Mouse (Mus musculus) hindbrain, embryonic 14.5 days (tissue): ENCODE data around the gene Gm20683. TPM values are rescaled to one million over a fixed set of nuclear protein-coding genes. Genes with fewer than 3 reads are reported as not detected.

ENCODE experiments used
- ATAC-seq: fragments of 200-750 bp; cut with Nextera tagmentation; 2 replicates; pipeline ENCODE4 v1.8.0; 2017; ENCODE audit warnings: moderate number of reproducible peaks, mild to moderate bottlenecking, moderate TSS enrichment, moderate library complexity; ENCODE audit not compliant: low FRiP score
- DNase-seq: peaks from one replicate; pipeline ENCODE4 v3.0.0-alpha.2; 2015; ENCODE audit warnings: low spot score
- H3K27ac ChIP-seq: fragments of 300-500 bp; sonication (generic); 2 replicates; pipeline ENCODE4 v1.5.1; 2014; ENCODE audit warnings: mild to moderate bottlenecking, moderate library complexity
- H3K27me3 ChIP-seq: fragments of 300-500 bp; sonication (generic); 2 replicates; pipeline ENCODE4 v1.6.1; 2014; ENCODE audit warnings: mild to moderate bottlenecking, low read length, mixed read lengths; ENCODE audit not compliant: control insufficient read depth, insufficient read depth
- H3K36me3 ChIP-seq: fragments of 300-500 bp; sonication (generic); replicated peaks from 2 replicates; pipeline ENCODE4 v1.6.1; 2014; ENCODE audit not compliant: control insufficient read depth, insufficient read depth
- H3K4me1 ChIP-seq: fragments of 300-500 bp; sonication (generic); replicated peaks from 2 replicates; pipeline ENCODE4 v1.6.1; 2014; ENCODE audit warnings: antibody characterized with exemption, low read length, mixed read lengths; ENCODE audit not compliant: control insufficient read depth, insufficient read depth
- H3K4me2 ChIP-seq: fragments of 300-500 bp; sonication (generic); replicated peaks from 2 replicates; pipeline ENCODE4 v1.6.1; 2014; ENCODE audit warnings: mild to moderate bottlenecking, moderate library complexity
- H3K4me3 ChIP-seq: fragments of 300-500 bp; sonication (generic); replicated peaks from 2 replicates; pipeline ENCODE4 v1.5.1; 2014; ENCODE audit warnings: mild to moderate bottlenecking, low read length
- H3K9ac ChIP-seq: fragments of 300-500 bp; sonication (generic); 2 replicates; pipeline ENCODE4 v1.6.1; 2014
- H3K9me3 ChIP-seq: fragments of 300-500 bp; sonication (generic); 2 replicates; pipeline ENCODE4 v1.6.1; 2016; ENCODE audit warnings: low read length; ENCODE audit not compliant: control insufficient read depth
- WGBS: fragments of 180-500 bp; shearing (Covaris S2); extraction: QIAGEN DNeasy Blood & Tissue Kit; methylation state at CpG from one replicate; pipeline ENCODE4 v1.1.7; 2014; 5-methylcytosine and 5-hydroxymethylcytosine counted together
- polyA plus RNA-seq: library from polyadenylated mRNA; unstranded; fragments of >200 nt; fragmentation: Nextera tagmentation; extraction: Ambion mirVana; gene quantifications from 2 replicates; pipeline ENCODE4 v1.2.1, GENCODE M21; 2014

Gm20683 gene
- polyA plus RNA-seq, 1 experiment from 2014 or later = 8.7 TPM

GRCm38 (mm10) chr17:25827546-25828222 lies 13.9 kb downstream of the Gm20683 start:
- 91% methylated on average over 22 of the region's 22 CpGs for WGBS
- H3K4me2 ChIP-seq = no peak overlapping the region
- no peaks in the 10 kb centered on the region for H3K27me3 ChIP-seq
- peaks cover 61% of the 10 kb centered on the region for H3K4me1 ChIP-seq
- H3K4me3 ChIP-seq = no peak overlapping the region
- H3K27ac ChIP-seq = no peak overlapping the region
- ATAC-seq = no peak
- H3K36me3 ChIP-seq = peaks cover 45% of the 10 kb centered on the region
- H3K9me3 ChIP-seq = no peaks in the 10 kb centered on the region
- DNase-seq = no peak
- 0 out of 2 replicates have a peak overlapping the region, but pooled peaks have one; percentile 90 for H3K9ac ChIP-seq

DNA sequence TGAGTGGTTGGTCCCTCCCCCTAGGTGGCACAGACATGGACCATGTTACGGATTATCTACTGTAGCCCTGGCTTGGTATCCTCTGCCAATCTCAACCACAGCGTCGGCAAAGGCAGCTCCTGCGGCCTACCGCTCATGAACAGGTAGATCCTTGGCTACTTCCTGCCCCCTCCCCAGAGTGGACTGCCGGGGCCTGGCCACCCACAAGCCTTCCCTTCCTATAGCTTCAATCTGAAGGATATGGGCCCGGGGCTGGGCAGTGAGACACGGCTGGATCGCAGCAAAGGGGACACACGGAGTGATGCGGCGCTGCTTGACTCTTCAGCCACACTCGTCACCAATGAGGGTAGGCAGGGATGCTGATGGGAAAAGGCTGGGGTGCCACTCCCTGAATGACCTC lies 14.6 kb downstream of the Gm20683 start:
- Histone ChIP-seq H3K27me3 (no peaks in the 10 kb centered on the region), H3K36me3 (peaks cover 45% of the 10 kb centered on the region), H3K9ac (no peak overlapping the region), H3K4me3 (no peak overlapping the region), H3K27ac (no peak overlapping the region), H3K4me2 (no peak overlapping the region), H3K9me3 (no peaks in the 10 kb centered on the region), H3K4me1 (peaks cover 58% of the 10 kb centered on the region)
- ATAC-seq = no peak
- WGBS = 95% methylated on average over 13 of the region's 13 CpGs
- DNase-seq = no peak

- no peak overlapping the region for H3K9ac ChIP-seq
- DNase-seq (no peak), ATAC-seq (no peak)
- no peak overlapping the region for H3K27ac ChIP-seq
- WGBS = 96% methylated on average over 27 of the region's 27 CpGs
- no peaks in the 10 kb centered on the region for H3K9me3 ChIP-seq
- H3K4me3 ChIP-seq = no peak overlapping the region
- H3K36me3 ChIP-seq = peaks cover 38% of the 10 kb centered on the region
- no peak overlapping the region for H3K4me2 ChIP-seq
- no peaks in the 10 kb centered on the region for H3K27me3 ChIP-seq
- H3K4me1 ChIP-seq = peaks cover 49% of the 10 kb centered on the region
These were observed 15.5 kb downstream of the Gm20683 start for GRCm38 (mm10) chr17:25825984-25826570.

GRCm38 (mm10) chr17:25825311-25825710 lies 16.3 kb downstream of the Gm20683 start:
- Histone ChIP-seq H3K9ac (no peak overlapping the region), H3K27ac (no peak overlapping the region), H3K36me3 (peaks cover 31% of the 10 kb centered on the region), H3K4me2 (peak overlapping the region; percentile 99; the same call in 1 of the 2 replicates), H3K9me3 (no peaks in the 10 kb centered on the region), H3K4me3 (no peak overlapping the region), H3K27me3 (no peaks in the 10 kb centered on the region), H3K4me1 (peaks cover 42% of the 10 kb centered on the region)
- ATAC-seq = no peak
- 88% methylated on average over 6 of the region's 6 CpGs for WGBS
- DNase-seq = no peak

DNA sequence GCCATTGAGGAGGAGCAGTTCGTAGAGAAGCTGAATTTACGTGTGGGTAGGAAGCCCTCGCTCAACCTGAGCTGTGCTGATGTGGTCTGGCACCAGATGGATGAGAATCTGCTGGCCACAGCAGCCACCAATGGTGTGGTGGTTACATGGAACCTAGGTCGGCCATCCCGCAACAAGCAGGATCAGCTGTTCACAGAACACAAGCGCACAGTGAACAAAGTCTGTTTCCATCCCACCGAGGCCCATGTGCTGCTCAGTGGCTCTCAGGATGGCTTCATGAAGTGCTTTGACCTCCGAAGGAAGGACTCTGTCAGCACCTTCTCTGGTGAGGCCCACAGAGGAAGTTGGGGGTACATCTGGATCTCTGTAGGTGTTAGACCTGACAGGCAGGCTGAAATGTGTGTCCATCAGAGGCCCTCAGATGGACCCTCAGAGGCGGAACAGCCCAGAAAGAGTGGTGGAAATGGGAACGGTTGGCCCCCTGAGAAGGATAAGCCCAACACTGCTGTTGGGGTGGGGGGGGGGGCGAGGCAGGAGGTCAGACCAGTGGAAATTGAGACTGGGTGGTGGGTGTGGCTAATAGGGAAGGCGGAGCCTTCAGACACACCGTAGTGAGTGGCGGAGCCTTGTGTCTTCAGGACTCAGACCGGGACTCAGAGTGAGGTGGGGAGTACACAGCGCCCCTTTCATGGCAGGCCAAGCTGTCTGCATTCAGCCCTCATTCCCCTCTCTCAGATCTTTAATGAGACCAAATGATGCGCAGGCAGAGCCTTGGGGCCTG lies 17.0 kb downstream of the Gm20683 start:
- Histone ChIP-seq H3K27me3 (no peaks in the 10 kb centered on the region), H3K36me3 (peaks cover 33% of the 10 kb centered on the region), H3K27ac (no peak overlapping the region), H3K9me3 (no peaks in the 10 kb centered on the region), H3K9ac (peak overlapping the region; percentile 82), H3K4me3 (peak overlapping the region; percentile 68), H3K4me2 (peak overlapping the region; percentile 99), H3K4me1 (peaks cover 35% of the 10 kb centered on the region)
- no peak for DNase-seq
- no peak for ATAC-seq
- WGBS = 77% methylated on average over 17 of the region's 17 CpGs

GRCm38 (mm10) chr17:25823452-25823851 lies 18.1 kb downstream of the Gm20683 start, which contains the start of gene Wdr24:
Wdr24 (plus strand) TSS chr17:25823627.
- H3K36me3 ChIP-seq = peaks cover 44% of the 10 kb centered on the region
- H3K27ac ChIP-seq = peak within 1 kb of the TSS; percentile 76
- peaks cover 32% of the 10 kb centered on the region for H3K4me1 ChIP-seq
- H3K4me2 ChIP-seq = peak within 1 kb of the TSS; percentile 99
- peaks cover 11% of the 10 kb centered on the region; the same call in 1 of the 2 replicates for H3K27me3 ChIP-seq
- under 1% methylated on average over 18 of the region's 18 CpGs for WGBS
- H3K9ac ChIP-seq = peak within 1 kb of the TSS; percentile 82
- H3K4me3 ChIP-seq = peak within 1 kb of the TSS; percentile 68
- no peaks in the 10 kb centered on the region for H3K9me3 ChIP-seq
- DNase-seq (peak; percentile 86), ATAC-seq (peak; percentile 80)

DNA sequence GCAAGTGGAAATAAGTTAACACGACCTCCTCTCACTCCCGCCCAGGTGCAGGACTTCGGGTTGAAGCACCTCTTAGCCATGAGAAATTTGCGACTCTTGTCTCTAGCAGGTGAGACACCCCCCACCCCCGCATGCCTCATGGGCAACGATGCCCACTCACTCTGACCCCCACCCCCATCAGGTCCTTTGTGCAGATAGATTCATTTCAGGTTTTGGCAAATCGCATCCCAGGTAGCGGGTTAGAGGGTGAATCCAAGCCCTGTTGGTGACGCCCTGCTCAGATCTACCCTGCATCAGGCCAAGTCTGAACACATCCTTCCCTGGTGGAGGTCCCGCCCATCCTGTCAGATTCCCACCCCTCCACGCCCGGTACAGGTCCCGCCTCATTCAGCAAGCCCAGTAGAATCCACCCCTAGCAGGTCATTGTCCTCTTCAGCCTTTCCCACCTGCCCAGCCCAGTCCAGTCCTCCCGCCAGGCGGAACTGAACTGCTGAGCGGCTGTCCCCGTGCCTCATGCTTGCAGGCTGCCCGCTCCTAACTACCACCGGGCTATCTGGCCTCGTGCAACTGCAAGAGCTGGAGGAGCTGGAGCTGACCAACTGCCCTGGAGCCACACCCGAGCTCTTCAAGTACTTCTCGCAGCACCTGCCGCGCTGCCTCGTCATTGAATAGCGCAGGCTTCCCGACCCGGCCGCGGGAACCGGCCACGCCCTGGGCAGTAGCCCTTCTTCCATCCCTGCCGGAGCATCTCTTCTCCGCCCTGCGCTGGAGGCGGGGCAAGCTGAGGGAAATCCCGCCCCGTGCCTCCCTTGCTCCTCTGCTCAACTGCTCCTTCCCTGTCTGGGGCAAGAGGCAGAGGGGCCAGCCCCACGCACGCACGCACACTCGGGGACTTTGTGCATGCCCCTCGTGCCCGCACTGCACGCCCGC lies 22.4 kb downstream of the Gm20683 start:
- Histone ChIP-seq H3K36me3 (peaks cover 44% of the 10 kb centered on the region), H3K4me2 (no peak overlapping the region), H3K4me3 (no peak overlapping the region), H3K9ac (no peak overlapping the region), H3K4me1 (peaks cover 4% of the 10 kb centered on the region), H3K27ac (no peak overlapping the region), H3K27me3 (peaks cover 22% of the 10 kb centered on the region; the same call in 1 of the 2 replicates), H3K9me3 (no peaks in the 10 kb centered on the region)
- WGBS = 11% methylated on average over 46 of the region's 46 CpGs
- DNase-seq = no peak
- ATAC-seq = no peak

GRCm38 (mm10) chr17:25817662-25818061 lies 23.9 kb downstream of the Gm20683 start:
- no peaks in the 10 kb centered on the region for H3K9me3 ChIP-seq
- H3K36me3 ChIP-seq = peaks cover 44% of the 10 kb centered on the region
- DNase-seq (no peak), ATAC-seq (no peak)
- WGBS = 89% methylated on average over 11 of the region's 11 CpGs
- H3K27me3 ChIP-seq = peaks cover 22% of the 10 kb centered on the region; the same call in 1 of the 2 replicates
- peaks cover 9% of the 10 kb centered on the region for H3K4me1 ChIP-seq
- H3K27ac ChIP-seq = no peak overlapping the region
- no peak overlapping the region for H3K9ac ChIP-seq
- H3K4me2 ChIP-seq = no peak overlapping the region
- H3K4me3 ChIP-seq = no peak overlapping the region
